Mouse (Mus musculus) neural tube, embryonic 12.5 days (tissue): ENCODE measurements at regions not wholly inside any gene's neighbourhood (a gene's known extent, or its start where the extent isn't known, plus 50 kb on each side); places are given as distances from the start of the nearest gene placed in this dataset.

ENCODE experiments used
- ATAC-seq: fragments of 200-750 bp; cut with Nextera tagmentation; 2 replicates; pipeline ENCODE4 v1.8.0; 2017; ENCODE audit warnings: low read depth, mild to moderate bottlenecking, moderate TSS enrichment, moderate library complexity; ENCODE audit not compliant: low FRiP score
- H3K27ac ChIP-seq: fragments of 300-500 bp; sonication (generic); 2 replicates; pipeline ENCODE4 v1.5.1; 2016
- H3K27me3 ChIP-seq: fragments of 300-500 bp; sonication (generic); replicated peaks from 2 replicates; pipeline ENCODE4 v1.6.1; 2016; ENCODE audit warnings: mild to moderate bottlenecking
- H3K36me3 ChIP-seq: fragments of 300-500 bp; sonication (generic); 2 replicates; pipeline ENCODE4 v1.6.1; 2016; ENCODE audit warnings: mild to moderate bottlenecking
- H3K4me1 ChIP-seq: fragments of 300-500 bp; sonication (generic); 2 replicates; pipeline ENCODE4 v1.6.1; 2016
- H3K4me2 ChIP-seq: fragments of 300-500 bp; sonication (generic); replicated peaks from 2 replicates; pipeline ENCODE4 v1.6.1; 2016; ENCODE audit warnings: mild to moderate bottlenecking
- H3K4me3 ChIP-seq: fragments of 300-500 bp; sonication (generic); 2 replicates; pipeline ENCODE4 v1.5.1; 2016
- H3K9ac ChIP-seq: fragments of 300-500 bp; sonication (generic); 2 replicates; pipeline ENCODE4 v1.6.1; 2016; ENCODE audit warnings: mild to moderate bottlenecking
- H3K9me3 ChIP-seq: fragments of 300-500 bp; sonication (generic); 2 replicates; pipeline ENCODE4 v1.6.1; 2016; ENCODE audit warnings: mild to moderate bottlenecking
- WGBS: fragments of 180-500 bp; shearing (Covaris S2); methylation state at CpG from one replicate; pipeline ENCODE4 v1.1.7; 2016; 5-methylcytosine and 5-hydroxymethylcytosine counted together

GRCm38 (mm10) chr4:33600805-33601204 is 290.7 kb downstream of the Rngtt start:
- H3K9ac ChIP-seq = no peak overlapping the region
- no peaks in the 10 kb centered on the region for H3K4me1 ChIP-seq
- no peaks in the 10 kb centered on the region for H3K36me3 ChIP-seq
- H3K4me2 ChIP-seq = no peak overlapping the region
- H3K4me3 ChIP-seq = no peak overlapping the region
- H3K9me3 ChIP-seq = no peaks in the 10 kb centered on the region
- H3K27me3 ChIP-seq = no peaks in the 10 kb centered on the region
- WGBS = 52% methylated on average over 6 of the region's 6 CpGs
- no peak for ATAC-seq
- H3K27ac ChIP-seq = no peak overlapping the region

GRCm38 (mm10) chr4:33604636-33605035 is 294.5 kb downstream of the Rngtt start:
- no peak overlapping the region for H3K4me2 ChIP-seq
- H3K36me3 ChIP-seq = no peaks in the 10 kb centered on the region
- H3K9me3 ChIP-seq = no peaks in the 10 kb centered on the region
- H3K4me1 ChIP-seq = no peaks in the 10 kb centered on the region
- no peak overlapping the region for H3K27ac ChIP-seq
- H3K27me3 ChIP-seq = no peaks in the 10 kb centered on the region
- no peak for ATAC-seq
- H3K4me3 ChIP-seq = no peak overlapping the region
- WGBS = 93% methylated on average over 5 of the region's 5 CpGs
- no peak overlapping the region for H3K9ac ChIP-seq

- ATAC-seq = no peak
These were observed 284.4 kb upstream of the Cnr1 start for GRCm38 (mm10) chr4:33639821-33640575.

GRCm38 (mm10) chr4:33640576-33641255 is 283.7 kb upstream of the Cnr1 start:
- H3K36me3 ChIP-seq = no peaks in the 10 kb centered on the region
- no peaks in the 10 kb centered on the region for H3K9me3 ChIP-seq
- no peak overlapping the region for H3K4me3 ChIP-seq
- H3K27me3 ChIP-seq = no peaks in the 10 kb centered on the region
- no peak overlapping the region for H3K9ac ChIP-seq
- no peaks in the 10 kb centered on the region for H3K4me1 ChIP-seq
- no peak for ATAC-seq
- no peak overlapping the region for H3K4me2 ChIP-seq
- no peak overlapping the region for H3K27ac ChIP-seq
- 66% methylated on average over 11 of the region's 11 CpGs for WGBS

More at GRCm38 (mm10) chr4:33639821-33640575, 284.4 kb upstream of the Cnr1 start:
- Histone ChIP-seq H3K27me3 (no peaks in the 10 kb centered on the region), H3K4me1 (no peaks in the 10 kb centered on the region), H3K36me3 (no peaks in the 10 kb centered on the region), H3K27ac (no peak overlapping the region), H3K4me3 (no peak overlapping the region), H3K4me2 (no peak overlapping the region), H3K9me3 (no peaks in the 10 kb centered on the region), H3K9ac (no peak overlapping the region)
- WGBS = 87% methylated on average over 5 of the region's 5 CpGs

- no peak overlapping the region for H3K27ac ChIP-seq
These were observed 282.5 kb upstream of the Cnr1 start for GRCm38 (mm10) chr4:33641883-33642282.

GRCm38 (mm10) chr4:33642526-33642925 is 281.9 kb upstream of the Cnr1 start:
- Histone ChIP-seq H3K27ac (no peak overlapping the region), H3K4me2 (no peak overlapping the region), H3K4me1 (no peaks in the 10 kb centered on the region), H3K27me3 (no peaks in the 10 kb centered on the region), H3K36me3 (no peaks in the 10 kb centered on the region), H3K9me3 (no peaks in the 10 kb centered on the region), H3K9ac (no peak overlapping the region), H3K4me3 (no peak overlapping the region)
- WGBS = 88% methylated on average over 13 of the region's 13 CpGs
- ATAC-seq = no peak

More at GRCm38 (mm10) chr4:33641883-33642282, 282.5 kb upstream of the Cnr1 start:
- Histone ChIP-seq H3K4me3 (no peak overlapping the region), H3K4me2 (no peak overlapping the region), H3K27me3 (no peaks in the 10 kb centered on the region), H3K9ac (no peak overlapping the region), H3K36me3 (no peaks in the 10 kb centered on the region), H3K4me1 (no peaks in the 10 kb centered on the region), H3K9me3 (no peaks in the 10 kb centered on the region)
- no peak for ATAC-seq
- WGBS = 67% methylated on average over 6 of the region's 6 CpGs

GRCm38 (mm10) chr4:33645217-33645616 is 279.2 kb upstream of the Cnr1 start:
- ATAC-seq = no peak
- H3K36me3 ChIP-seq = no peaks in the 10 kb centered on the region
- no peaks in the 10 kb centered on the region for H3K9me3 ChIP-seq
- H3K4me3 ChIP-seq = no peak overlapping the region
- no peak overlapping the region for H3K9ac ChIP-seq
- H3K27ac ChIP-seq = no peak overlapping the region
- WGBS = 87% methylated on average over 2 of the region's 2 CpGs
- no peaks in the 10 kb centered on the region for H3K4me1 ChIP-seq
- H3K27me3 ChIP-seq = no peaks in the 10 kb centered on the region
- no peak overlapping the region for H3K4me2 ChIP-seq

GRCm38 (mm10) chr4:33651292-33651691 is 273.1 kb upstream of the Cnr1 start:
- no peaks in the 10 kb centered on the region for H3K27me3 ChIP-seq
- H3K9me3 ChIP-seq = no peaks in the 10 kb centered on the region
- 82% methylated on average over 5 of the region's 5 CpGs for WGBS
- no peak overlapping the region for H3K4me2 ChIP-seq
- ATAC-seq = no peak
- no peaks in the 10 kb centered on the region for H3K36me3 ChIP-seq
- no peaks in the 10 kb centered on the region for H3K4me1 ChIP-seq
- H3K27ac ChIP-seq = no peak overlapping the region
- no peak overlapping the region for H3K9ac ChIP-seq
- no peak overlapping the region for H3K4me3 ChIP-seq

GRCm38 (mm10) chr4:33659766-33660165 is 264.6 kb upstream of the Cnr1 start:
- ATAC-seq = no peak
- no peak overlapping the region for H3K4me3 ChIP-seq
- H3K36me3 ChIP-seq = no peaks in the 10 kb centered on the region
- H3K27ac ChIP-seq = no peak overlapping the region
- no peaks in the 10 kb centered on the region for H3K9me3 ChIP-seq
- WGBS = 92% methylated on average over 14 of the region's 14 CpGs
- no peak overlapping the region for H3K9ac ChIP-seq
- 0 out of 2 replicates have a peak, but pooled peaks cover 5% of the 10 kb centered on the region for H3K4me1 ChIP-seq
- no peak overlapping the region for H3K4me2 ChIP-seq
- no peaks in the 10 kb centered on the region for H3K27me3 ChIP-seq

- Histone ChIP-seq H3K9me3 (no peaks in the 10 kb centered on the region), H3K4me1 (0 out of 2 replicates have a peak, but pooled peaks cover 5% of the 10 kb centered on the region), H3K4me3 (no peak overlapping the region), H3K4me2 (no peak overlapping the region), H3K27ac (no peak overlapping the region), H3K27me3 (no peaks in the 10 kb centered on the region), H3K9ac (no peak overlapping the region), H3K36me3 (no peaks in the 10 kb centered on the region)
- 78% methylated on average over 5 of the region's 5 CpGs for WGBS
- ATAC-seq = no peak
These were observed 263.8 kb upstream of the Cnr1 start for GRCm38 (mm10) chr4:33660553-33660952.

- no peak overlapping the region for H3K9ac ChIP-seq
- 0 out of 2 replicates have a peak, but pooled peaks cover 5% of the 10 kb centered on the region for H3K4me1 ChIP-seq
- no peak overlapping the region for H3K4me2 ChIP-seq
- H3K9me3 ChIP-seq = no peaks in the 10 kb centered on the region
- WGBS = 83% methylated on average over 3 of the region's 3 CpGs
- no peak overlapping the region for H3K4me3 ChIP-seq
- ATAC-seq = no peak
- no peaks in the 10 kb centered on the region for H3K36me3 ChIP-seq
- H3K27ac ChIP-seq = no peak overlapping the region
- H3K27me3 ChIP-seq = no peaks in the 10 kb centered on the region
These were observed 262.5 kb upstream of the Cnr1 start for GRCm38 (mm10) chr4:33661862-33662261.

- no peaks in the 10 kb centered on the region for H3K9me3 ChIP-seq
- ATAC-seq = no peak
- WGBS = 78% methylated on average over 11 of the region's 11 CpGs
- no peak overlapping the region for H3K4me2 ChIP-seq
- no peak overlapping the region for H3K4me3 ChIP-seq
- no peaks in the 10 kb centered on the region for H3K27me3 ChIP-seq
- 0 out of 2 replicates have a peak, but pooled peaks cover 5% of the 10 kb centered on the region for H3K4me1 ChIP-seq
- H3K27ac ChIP-seq = no peak overlapping the region
- no peak overlapping the region for H3K9ac ChIP-seq
- no peaks in the 10 kb centered on the region for H3K36me3 ChIP-seq
These were observed 261.4 kb upstream of the Cnr1 start for GRCm38 (mm10) chr4:33662965-33663364.
